Mouse (Mus musculus): ENCODE measurements around the gene Rnf185. TPM values are rescaled to one million over a fixed set of nuclear protein-coding genes. Genes with fewer than 3 reads are reported as not detected.

Gene Rnf185
- total RNA-seq, 2 experiments from 2014 or later: 22.2 TPM

DNA sequence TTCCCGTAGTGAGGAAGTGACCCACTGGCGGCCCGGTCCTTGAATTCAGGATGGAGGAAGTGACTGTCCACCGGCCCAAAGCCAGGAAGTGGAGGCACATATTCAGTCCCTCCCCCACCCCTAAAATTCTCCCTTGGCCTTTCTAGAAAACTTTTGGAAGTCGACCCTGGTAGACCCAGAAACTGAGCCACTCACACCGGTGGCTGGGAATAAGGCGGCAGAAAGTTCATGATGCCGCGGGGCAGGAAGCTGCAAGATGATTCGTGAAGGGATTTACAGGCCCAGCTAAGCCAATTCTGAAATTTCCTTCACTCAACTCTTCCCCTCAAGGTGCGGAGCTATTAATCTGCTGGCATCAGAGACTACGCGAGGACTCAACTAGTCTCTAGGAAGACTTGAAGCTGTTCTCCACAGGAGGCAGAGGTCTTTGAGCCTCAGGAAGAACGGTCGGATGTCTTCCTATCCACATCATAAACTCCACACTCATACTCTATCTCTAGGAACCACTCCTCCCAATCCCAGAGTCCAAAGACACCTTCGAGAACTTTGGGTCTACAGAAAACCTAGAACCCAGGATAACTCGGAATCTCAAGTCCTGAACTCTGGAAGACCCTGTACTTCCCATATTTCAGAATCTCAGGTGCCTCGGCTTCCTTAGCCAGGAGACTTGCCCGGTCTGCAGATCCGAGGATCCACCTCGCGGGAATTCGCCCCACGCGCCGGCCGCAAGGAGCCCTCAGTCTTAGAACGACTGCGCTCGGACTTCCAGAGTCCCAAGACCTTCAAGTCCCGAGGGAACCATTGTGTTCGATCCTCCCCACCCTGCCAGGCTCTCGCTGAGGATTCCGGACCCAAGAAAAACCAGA is 43.8 kb downstream of the Rnf185 start:
- DNase-seq (ENCODE audit: extremely low spot score in 1 of 2, low spot score in 2 of 2): peak in 1 of 2 experiments; percentile 46
- intact Hi-C loops (cut with DNase I): no loop called here

DNA sequence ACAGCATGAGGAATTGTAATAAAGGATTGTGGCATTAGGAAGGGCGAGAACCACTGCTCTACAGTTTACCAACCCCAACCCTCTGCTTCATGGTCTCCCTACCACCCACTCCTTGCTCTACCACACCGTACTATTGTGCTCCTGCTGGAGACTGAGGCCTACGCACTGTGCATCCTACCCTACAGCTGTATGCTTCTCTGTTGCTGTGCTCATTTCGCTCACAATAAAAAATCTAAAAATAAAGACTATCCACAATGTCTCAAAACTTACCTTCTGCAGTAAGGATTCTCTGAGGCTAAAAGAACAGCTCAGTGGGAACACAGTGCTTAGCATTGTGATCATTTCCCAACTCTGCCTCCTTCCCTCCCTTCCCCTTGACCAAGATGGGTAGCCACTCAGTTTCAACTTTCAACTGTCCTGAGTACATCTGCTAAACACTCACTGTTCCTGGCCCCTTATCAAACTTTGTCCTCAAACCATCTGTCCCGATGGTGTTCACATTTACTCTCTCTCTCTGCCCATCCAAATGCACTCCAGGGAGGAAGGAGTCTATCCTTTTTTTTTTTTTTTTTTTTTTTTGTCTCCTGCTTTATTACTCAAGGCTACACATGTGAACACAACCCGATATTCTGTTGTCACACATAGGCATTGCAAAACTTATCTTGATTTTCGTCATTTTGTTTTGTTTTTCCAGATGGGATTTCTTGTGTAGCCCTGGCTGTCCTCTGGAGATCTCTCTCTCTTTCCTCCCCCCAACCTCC is 47.7 kb downstream of the Rnf185 start:
- intact Hi-C loops (cut with DNase I): no loop called here
- DNase-seq (ENCODE audit: extremely low spot score in 1 of 2, low spot score in 2 of 2): no peak

DNA sequence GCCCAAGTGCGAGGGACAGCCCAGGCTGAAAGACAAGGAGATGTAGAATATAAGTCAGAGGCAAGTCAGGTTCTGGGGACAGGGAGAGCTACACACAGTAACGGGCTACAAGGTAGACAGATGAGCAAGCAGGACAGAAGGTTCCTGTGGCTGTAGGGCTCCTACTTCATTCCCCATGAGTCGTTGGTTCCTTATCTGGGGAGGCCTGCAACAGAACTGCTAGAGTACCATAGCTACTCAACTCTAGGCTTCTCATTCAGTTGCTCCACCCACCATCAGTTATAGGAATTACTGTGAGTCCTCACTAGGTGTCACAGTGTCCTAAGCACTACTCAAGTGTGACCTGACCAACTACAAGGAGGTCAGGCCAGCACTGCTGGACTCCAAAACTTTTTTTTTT is 49.1 kb downstream of the Rnf185 start:
- intact Hi-C loops (cut with DNase I): no loop called here
- DNase-seq (ENCODE audit: extremely low spot score in 1 of 2, low spot score in 2 of 2): no peak

DNA sequence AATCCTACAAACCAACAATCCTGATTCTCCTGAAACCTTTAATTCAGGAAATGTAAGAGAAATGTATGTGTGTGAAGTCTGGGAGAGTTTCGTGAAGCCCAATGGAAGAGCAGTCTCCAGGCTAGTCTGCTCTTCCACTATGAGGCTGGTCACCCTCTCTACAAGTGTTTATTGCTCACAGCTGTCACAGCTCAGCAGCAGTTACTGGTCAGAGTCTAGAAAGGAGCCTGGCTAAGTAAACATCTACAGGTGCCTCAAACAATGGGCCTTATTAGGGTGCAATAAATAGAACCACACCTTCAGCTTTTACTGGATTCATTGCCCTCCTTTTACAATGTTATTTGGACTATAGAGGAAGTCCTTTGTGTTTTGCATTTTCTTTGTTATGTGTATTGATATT is 53.8 kb downstream of the Rnf185 start:
- DNase-seq (ENCODE audit: extremely low spot score in 1 of 2, low spot score in 2 of 2): no peak
- intact Hi-C loops (cut with DNase I): loop anchor here (10.0 kb wide), 1 partner anchor 116 kb away; the partner anchor contains the start of gene Selenom

DNA sequence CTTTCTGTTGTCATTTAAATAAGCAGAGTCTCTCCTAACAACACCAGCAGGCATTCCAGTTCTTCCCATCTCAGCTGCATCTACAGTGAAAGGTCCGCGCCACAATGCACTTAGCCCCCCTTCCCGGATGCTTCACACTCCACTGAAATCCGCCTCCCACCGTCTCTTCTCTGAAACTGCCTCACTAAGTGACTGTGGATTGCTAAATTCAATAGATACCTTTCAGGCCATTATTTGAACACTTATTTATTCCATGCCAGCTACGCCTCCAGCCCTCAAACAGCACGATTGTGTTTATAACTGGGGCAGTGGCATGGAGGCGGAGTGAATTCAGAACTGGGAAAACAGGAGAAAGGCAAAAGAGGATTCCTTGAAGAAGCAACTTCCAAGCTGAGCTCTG is 55.6 kb downstream of the Rnf185 start:
- no peak for DNase-seq (ENCODE audit: extremely low spot score in 1 of 2, low spot score in 2 of 2)
- intact Hi-C loops (cut with DNase I): loop anchor here (10.0 kb wide), 1 partner anchor 118 kb away; the partner anchor contains the start of gene Selenom

DNA sequence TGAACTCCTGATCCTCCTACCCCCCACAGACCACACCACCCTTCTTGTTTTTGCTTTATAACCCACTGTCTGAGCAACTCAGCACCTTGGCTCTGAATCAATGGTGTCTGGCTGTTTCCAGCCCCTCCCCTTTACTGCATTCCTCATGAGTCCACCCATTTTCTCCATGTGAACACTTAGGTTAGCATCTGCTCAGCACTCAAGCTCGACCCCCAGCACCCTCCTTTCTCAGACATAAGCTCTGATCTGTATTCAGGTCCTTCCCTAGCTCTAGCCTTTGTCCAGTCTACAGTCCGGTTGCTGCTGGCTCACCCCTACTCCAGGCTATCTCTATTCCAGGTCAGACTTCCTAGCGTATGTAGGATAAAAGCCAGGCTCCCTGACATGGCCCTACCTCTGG is 56.1 kb downstream of the Rnf185 start:
- intact Hi-C loops (cut with DNase I): loop anchor here (10.0 kb wide), 1 partner anchor 119 kb away; the partner anchor contains the start of gene Selenom

DNA sequence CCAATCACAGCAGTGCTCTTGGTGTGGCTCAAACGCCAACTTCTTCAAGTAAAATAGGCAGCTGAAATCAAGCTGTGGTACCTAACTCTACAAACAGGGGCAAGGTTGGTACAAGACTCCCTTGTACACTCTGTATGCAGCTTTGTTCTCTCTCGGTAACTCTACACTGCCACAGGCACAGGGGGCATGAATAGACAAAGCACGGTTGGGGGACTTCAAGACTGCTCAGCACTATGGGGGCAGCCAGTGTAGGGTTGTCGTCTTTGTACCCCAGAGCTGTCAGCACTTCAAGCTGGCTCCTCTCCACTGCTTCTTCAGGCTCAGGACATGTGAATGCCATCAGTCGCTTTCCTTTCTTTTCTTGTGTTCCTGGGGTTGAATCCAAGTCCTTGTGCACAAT is 57.6 kb downstream of the Rnf185 start:
- intact Hi-C loops (cut with DNase I): loop anchor here (10.0 kb wide), 1 partner anchor 120 kb away; the partner anchor contains the start of gene Selenom
- no peak for DNase-seq (ENCODE audit: extremely low spot score in 1 of 2, low spot score in 2 of 2)

More for the DNA sequence above, 56.1 kb downstream of the Rnf185 start:
- no peak for DNase-seq (ENCODE audit: extremely low spot score in 1 of 2, low spot score in 2 of 2)

DNA sequence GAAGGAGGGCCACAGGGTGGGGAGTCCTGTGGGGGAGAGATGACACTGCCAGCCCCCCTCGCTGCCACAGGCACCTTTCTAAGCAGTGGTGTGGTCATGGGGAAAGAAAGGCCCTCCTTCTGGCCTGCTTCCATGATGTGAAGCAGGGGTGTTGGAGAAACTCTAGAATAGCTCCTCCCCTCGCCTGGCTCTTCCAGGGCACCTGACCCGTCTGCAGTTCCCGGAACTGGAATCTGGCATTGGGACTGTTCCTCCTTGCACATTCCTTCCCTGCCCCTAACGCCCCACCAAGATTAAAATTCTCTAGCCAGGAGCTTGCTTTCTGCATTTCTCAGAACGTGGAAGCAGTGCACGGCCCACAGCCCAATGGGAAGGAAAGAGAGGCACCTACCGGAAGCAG is 59.6 kb downstream of the Rnf185 start:
- intact Hi-C loops (cut with DNase I): loop anchor here (10.0 kb wide), 1 partner anchor 122 kb away; the partner anchor contains the start of gene Selenom
- no peak for DNase-seq (ENCODE audit: extremely low spot score in 1 of 2, low spot score in 2 of 2)

DNA sequence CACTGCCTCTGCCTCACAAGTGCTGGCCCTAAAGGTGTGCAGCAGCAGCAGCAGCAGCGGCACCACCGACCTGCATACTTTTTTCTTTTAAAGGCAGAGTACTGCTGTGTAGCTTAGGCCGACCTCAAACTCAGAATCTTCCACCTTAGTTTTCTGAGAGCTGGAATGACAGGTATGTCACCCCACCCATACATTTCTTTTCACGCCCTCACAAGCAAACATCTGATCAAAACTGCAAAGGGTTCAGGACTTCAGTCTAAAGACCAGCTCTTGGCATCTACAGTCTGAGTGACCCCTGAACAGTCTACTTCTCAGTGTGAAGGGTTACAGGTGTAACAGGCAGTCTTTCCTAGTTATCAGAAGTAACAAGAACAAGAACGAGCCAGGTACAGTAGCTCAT is 61.4 kb downstream of the Rnf185 start:
- intact Hi-C loops (cut with DNase I): loop anchor here (10.0 kb wide), 1 partner anchor 124 kb away; the partner anchor contains the start of gene Selenom

DNA sequence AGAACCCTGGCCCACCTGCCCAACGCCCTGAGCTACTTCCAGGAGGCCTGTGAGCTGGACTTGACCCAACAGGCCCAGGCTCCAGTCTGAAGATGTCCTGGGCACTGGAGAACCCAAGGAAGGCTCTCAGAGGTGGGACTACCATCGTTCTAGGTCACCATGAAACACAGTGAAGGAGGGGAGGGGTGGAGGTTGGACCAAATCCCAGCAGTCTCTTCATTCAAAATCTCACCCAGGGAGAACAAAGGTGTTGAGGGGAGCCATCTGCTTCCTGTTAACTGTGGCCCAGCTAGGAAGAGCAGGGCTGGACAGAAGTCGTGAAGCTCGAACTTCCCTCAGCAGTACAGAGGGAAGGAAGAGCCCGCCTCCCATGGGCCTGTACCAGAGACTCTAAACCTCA is 62.2 kb downstream of the Rnf185 start:
- peak in 1 of 2 experiments; percentile 43 for DNase-seq (ENCODE audit: extremely low spot score in 1 of 2, low spot score in 2 of 2)
- intact Hi-C loops (cut with DNase I): loop anchor here (10.0 kb wide), 2 partner anchors 125 to 245 kb away; partner anchors contain the start of gene Selenom

More for the DNA sequence above, 61.4 kb downstream of the Rnf185 start:
- DNase-seq (ENCODE audit: extremely low spot score in 1 of 2, low spot score in 2 of 2): no peak

DNA sequence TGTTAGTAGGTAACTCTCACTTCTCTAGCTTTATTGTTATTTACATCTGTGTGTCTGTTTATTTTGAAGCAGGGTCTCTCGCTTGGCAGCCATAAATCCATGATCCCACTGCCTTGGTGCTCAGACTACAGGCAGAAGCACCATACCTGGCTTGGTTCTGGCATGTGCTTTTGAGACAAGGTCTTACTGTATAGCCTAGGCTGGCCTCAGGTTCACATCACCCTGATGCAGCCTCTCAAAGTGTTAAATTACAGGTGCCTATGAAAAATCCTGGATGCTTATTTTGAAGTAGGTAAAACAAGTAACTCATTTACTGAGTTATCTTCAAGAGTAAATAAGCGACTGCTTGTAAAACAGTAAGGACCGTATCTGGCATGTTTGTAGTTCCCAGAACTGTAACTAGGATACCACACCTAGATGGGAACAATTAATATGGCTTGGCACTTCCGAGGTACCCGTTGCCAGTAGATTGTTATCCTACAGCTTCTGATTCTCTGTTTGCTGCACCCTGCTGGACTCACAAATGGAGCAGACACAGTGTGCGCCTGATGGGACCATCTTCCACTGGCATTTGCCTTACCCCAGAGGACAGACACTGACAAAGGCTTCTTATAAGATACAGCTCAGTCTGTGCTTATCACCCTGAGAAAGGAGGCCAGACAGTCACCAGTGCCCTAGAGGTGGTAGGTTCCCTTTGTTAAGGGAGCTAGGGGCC is 64.5 kb downstream of the Rnf185 start:
- DNase-seq (ENCODE audit: extremely low spot score in 1 of 2, low spot score in 2 of 2): no peak
- intact Hi-C loops (cut with DNase I): loop anchor here (10.0 kb wide), 1 partner anchor 247 kb away; no protein-coding TSS in a partner anchor

DNA sequence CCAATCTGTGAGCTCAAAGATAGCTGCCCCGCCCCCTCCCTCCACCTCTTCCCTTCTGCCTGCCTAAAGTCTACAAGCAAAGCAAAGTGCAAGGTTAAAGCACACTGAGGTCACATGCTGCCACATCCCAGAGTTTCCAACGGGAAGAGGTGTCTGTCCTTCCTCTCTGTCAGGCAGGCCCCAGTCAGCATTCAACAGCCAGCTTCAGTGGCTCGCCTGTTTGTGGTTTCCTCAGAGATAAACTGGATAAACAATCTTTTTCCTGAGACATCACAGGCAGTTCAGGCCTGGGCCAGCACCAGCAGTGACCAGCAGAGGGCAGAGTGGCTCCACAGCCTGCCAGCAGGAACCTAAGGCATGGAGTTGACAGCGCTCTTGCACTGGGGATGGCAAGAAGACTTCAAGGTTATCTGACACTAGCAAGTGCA is 65.2 kb downstream of the Rnf185 start:
- DNase-seq (ENCODE audit: extremely low spot score in 1 of 2, low spot score in 2 of 2): peak; percentile 75 to 88
- intact Hi-C loops (cut with DNase I): loop anchor here (10.0 kb wide), 1 partner anchor 248 kb away; no protein-coding TSS in a partner anchor

DNA sequence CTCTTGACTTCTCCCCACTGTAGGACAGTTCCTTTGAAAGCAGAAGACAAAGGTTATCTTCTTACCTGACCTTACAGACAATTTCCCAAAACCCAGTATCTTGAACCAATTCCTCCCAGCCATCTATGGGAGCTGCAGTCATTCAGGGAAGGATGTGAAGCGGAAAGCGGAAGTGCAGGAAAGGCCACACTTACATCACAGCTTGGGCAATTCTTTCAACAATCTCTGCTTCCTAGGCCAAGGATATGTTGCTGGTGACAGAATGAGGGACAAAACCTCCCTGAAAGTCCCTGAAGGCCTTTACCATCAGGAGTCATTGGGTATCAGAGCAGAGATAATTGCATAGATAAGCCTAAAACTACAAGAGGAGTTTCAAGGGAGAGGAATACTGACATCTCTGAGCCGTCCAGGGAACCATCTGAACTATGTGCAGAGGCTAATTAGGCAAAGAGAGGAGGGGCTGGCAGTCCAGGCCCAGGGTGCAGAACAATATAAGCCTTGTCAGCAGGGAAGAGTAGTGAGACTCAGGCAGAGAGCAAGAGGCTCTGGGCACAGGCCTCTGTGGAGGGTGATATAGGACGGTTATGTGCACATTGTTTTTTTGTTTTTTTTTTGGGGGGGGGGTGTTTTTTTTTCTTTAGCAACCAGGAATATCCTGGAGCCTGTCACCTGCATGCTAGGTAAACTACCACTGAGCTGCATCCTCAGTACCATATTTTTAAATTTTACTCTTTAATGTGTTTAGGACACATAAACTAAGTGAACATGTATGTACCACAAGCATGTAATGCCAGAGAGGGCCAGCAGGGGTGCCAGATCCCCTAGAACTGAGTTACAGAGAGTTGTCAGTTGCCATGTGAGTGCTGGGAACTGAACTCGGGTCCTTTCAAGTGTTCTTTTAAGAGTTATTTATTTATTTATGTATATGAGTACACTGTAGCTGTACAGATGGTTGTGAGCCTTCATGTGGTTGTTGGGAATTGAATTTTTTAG is 69.3 kb downstream of the Rnf185 start:
- intact Hi-C loops (cut with DNase I): loop anchor here (10.0 kb wide), 1 partner anchor 252 kb away; no protein-coding TSS in a partner anchor
- DNase-seq (ENCODE audit: extremely low spot score in 1 of 2, low spot score in 2 of 2): no peak

DNA sequence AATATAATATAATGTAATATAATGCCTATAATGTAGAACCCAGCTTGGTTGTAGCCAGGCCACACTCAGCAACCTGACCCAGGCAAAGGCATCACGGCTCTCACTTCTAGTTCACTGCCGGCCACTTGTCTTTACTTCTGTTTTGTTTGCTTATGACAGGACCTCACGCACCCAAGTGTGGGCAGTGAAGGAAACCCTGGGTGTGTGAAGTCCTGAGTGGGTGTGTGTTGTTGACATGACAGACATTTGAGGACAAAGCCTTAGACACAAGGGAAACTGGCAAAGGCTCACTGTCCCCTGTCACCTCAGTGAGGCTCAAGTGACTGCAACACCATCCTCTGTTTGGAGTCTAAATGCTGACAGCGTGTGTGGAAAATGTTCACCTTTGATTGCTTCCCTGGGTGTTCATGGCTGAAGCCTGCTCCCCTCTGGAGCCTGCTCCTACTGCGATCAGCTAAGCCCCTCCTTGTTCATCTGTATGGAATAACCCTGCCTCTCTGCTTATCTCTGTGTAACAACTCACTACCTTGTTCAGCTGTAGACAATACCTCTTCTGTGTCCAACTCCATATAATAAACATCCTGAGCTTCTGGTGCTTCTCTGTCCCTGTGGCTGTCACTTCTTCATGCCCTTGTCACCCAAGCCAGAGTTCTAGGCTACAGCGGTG is 70.9 kb downstream of the Rnf185 start:
- DNase-seq (ENCODE audit: extremely low spot score in 1 of 2, low spot score in 2 of 2): no peak
- intact Hi-C loops (cut with DNase I): loop anchor here (10.0 kb wide), 1 partner anchor 254 kb away; no protein-coding TSS in a partner anchor

DNA sequence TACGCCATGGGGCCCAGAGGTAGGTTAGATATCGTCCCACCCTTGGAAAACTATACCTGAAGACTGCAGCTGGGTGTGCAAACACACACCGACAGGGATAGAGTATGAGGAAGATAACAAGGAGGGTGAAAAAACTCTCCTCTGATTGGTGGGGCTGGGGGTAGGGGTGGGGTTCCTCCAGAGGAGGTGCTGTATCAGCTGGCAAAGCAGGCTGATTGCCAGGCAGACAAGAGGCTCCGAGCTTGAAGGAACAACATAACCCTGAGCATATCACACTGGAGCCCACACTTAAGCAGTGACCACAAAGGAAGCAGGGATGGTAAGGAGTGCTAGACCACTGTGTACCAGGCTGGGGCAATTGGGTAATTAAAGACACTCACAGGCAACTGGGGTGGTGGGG is 72.7 kb downstream of the Rnf185 start:
- no peak for DNase-seq (ENCODE audit: extremely low spot score in 1 of 2, low spot score in 2 of 2)
- intact Hi-C loops (cut with DNase I): no loop called here

DNA sequence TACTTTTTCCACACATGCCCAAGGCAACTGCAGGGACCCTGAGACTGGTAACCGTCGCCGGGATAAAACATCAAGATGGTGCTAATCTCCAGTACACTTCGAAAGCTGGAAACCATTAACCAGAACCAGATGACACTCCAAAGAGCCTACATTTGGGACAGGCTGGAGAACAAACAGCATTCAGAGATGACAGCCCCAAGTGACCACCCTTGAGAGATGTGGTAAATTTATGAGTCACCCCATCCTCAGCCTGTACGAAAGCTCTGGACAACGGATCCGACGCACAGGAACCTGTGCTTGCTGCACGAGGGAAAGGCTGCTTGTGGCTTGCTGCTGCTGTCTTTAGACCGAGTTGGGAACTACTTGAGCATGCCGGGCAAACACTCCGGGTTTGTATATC is 77.4 kb downstream of the Rnf185 start:
- intact Hi-C loops (cut with DNase I): no loop called here
- no peak for DNase-seq (ENCODE audit: extremely low spot score in 1 of 2, low spot score in 2 of 2)

DNA sequence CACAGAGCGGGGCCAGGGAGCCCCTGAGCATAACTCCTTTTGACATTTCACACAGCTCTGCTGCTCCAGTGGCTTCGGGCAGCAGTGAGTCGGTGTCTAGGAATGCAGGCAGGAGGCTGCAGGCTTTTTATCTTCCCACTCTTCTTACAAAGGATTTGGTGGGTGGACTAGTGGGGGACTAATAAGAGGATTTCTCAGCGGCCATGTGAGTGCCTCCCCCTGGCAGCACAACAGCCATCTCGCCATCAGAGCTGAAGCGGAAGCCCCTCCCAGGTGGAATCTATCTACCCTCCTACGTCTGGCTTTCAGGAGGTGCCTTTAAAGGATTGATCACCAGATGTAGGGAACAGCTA is 77.9 kb downstream of the Rnf185 start:
- intact Hi-C loops (cut with DNase I): no loop called here
- DNase-seq (ENCODE audit: extremely low spot score in 1 of 2, low spot score in 2 of 2): no peak

Measured in left cerebral cortex, postnatal 10 days (tissue).